Comparison of ENCODE assay signal across 2 mouse cellular contexts in the genomic region with DNA sequence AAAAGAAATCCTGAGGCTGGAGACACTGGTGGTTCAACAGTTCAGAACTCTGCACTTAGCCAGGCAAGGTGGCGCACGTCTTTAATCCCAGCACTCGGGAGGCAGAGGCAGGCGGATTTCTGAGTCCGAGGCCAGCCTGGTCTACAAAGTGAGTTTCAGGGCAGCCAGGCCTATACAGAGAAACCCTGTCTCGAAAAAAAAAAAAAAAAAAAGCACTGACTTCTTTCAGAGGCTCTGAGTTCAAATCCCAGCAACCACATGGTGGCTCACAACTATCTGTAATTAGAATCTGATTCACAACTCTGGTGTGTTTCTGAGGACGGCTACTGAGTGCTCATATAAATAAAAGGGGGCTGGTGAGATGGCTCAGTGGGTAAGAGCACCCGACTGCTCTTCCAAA. TPM values are rescaled to one million over a fixed set of nuclear protein-coding genes. Genes with fewer than 3 reads are reported as not detected.
"Had no signal": no experiment of that assay in that cellular context is flagged by ENCODE, and none has a peak within 500 bp of the region (broad histone marks: within the 10 kb centered on the region; RNA-seq: fewer than 3 reads in every experiment).

No protein-coding gene starts in this region.

RNA-seq across cellular contexts. Expression of a gene that starts 21.7 kb away (rescaled TPM):
- total RNA-seq: common myeloid progenitor, adult 5-6 weeks had no signal
- polyA plus RNA-seq: erythroblast, embryonic 14.5 days had no signal
